Mouse (Mus musculus): ENCODE data around the gene Kcnh4. TPM values are rescaled to one million over a fixed set of nuclear protein-coding genes. Genes with fewer than 3 reads are reported as not detected.
A peak's percentile ranks its signal among the peaks of the same experiment; 100 is the strongest.

The Kcnh4 gene
- polyA plus RNA-seq, 1 experiment: 0.21 TPM

DNA sequence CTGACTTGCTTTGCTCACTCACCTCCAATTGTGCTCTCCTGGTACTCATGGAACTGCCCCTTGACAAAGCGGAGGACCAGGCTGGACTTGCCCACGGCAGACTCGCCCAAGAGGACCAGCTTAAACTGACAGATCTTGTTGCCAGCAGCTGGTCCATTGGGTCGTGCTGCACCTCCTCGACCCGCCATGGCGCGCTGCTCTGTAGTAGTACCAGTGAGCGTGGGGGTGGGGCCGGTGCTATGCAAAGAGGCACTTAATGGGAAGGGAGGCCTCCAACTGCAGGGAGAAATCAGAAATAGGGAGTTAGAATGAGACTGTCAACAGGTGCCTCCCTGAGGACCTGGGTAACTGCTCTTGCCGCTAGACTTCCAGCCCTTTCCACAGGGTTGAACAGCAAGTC lies 39.8 kb downstream of the Kcnh4 start:
- H3K36me3 ChIP-seq (ENCODE audit: control insufficient read depth, insufficient read depth, low read length, poor library complexity, severe bottlenecking): peaks cover 11% of the 10 kb centered on the region
- H3K27ac ChIP-seq (ENCODE audit: insufficient read depth, low read length): 0 out of 2 replicates have a peak overlapping the region, but pooled peaks have one; percentile 25

GRCm38 (mm10) chr11:100719312-100719711 lies 40.4 kb downstream of the Kcnh4 start:
- TF ChIP-seq POLR2A (IDR thresholded peaks at IDR 0.05; ENCODE audit: insufficient read depth, low read length) (no peak), CTCF (IDR thresholded peaks at IDR 0.05; ENCODE audit: low read depth, low read length) (no peak), EP300 (IDR thresholded peaks at IDR 0.05; ENCODE audit: insufficient read depth, low read depth, low read length) (no peak)
- H3K4me3 ChIP-seq (ENCODE audit: low read depth, low read length): no peak overlapping the region
- H3K9ac ChIP-seq (ENCODE audit: low read depth, poor library complexity, severe bottlenecking): no peak overlapping the region
- 0 out of 2 replicates have a peak overlapping the region, but pooled peaks have one; percentile 25 for H3K27ac ChIP-seq (ENCODE audit: insufficient read depth, low read length)
- no peaks in the 10 kb centered on the region for H3K27me3 ChIP-seq (ENCODE audit: control insufficient read depth, insufficient read depth, low read length, poor library complexity, severe bottlenecking)
- H3K4me1 ChIP-seq (ENCODE audit: control insufficient read depth, insufficient read depth, low read length): peaks cover 5% of the 10 kb centered on the region
- no peaks in the 10 kb centered on the region for H3K9me3 ChIP-seq (replicated peaks; ENCODE audit: control insufficient read depth, insufficient read depth, low read length, poor library complexity, severe bottlenecking)
- H3K36me3 ChIP-seq (ENCODE audit: control insufficient read depth, insufficient read depth, low read length, poor library complexity, severe bottlenecking): peaks cover 11% of the 10 kb centered on the region

More for the DNA sequence above, 39.8 kb downstream of the Kcnh4 start:
- peaks cover 5% of the 10 kb centered on the region for H3K4me1 ChIP-seq (ENCODE audit: control insufficient read depth, insufficient read depth, low read length)
- H3K27me3 ChIP-seq (ENCODE audit: control insufficient read depth, insufficient read depth, low read length, poor library complexity, severe bottlenecking): no peaks in the 10 kb centered on the region
- no peaks in the 10 kb centered on the region for H3K9me3 ChIP-seq (replicated peaks; ENCODE audit: control insufficient read depth, insufficient read depth, low read length, poor library complexity, severe bottlenecking)
- no peak overlapping the region for H3K9ac ChIP-seq (ENCODE audit: low read depth, poor library complexity, severe bottlenecking)
- peak overlapping the region; percentile 30; the same call in 1 of the 2 replicates for H3K4me3 ChIP-seq (ENCODE audit: low read depth, low read length)
- TF ChIP-seq CTCF (IDR thresholded peaks at IDR 0.05; ENCODE audit: low read depth, low read length) (no peak), POLR2A (IDR thresholded peaks at IDR 0.05; ENCODE audit: insufficient read depth, low read length) (no peak), EP300 (IDR thresholded peaks at IDR 0.05; ENCODE audit: insufficient read depth, low read depth, low read length) (no peak)

DNA sequence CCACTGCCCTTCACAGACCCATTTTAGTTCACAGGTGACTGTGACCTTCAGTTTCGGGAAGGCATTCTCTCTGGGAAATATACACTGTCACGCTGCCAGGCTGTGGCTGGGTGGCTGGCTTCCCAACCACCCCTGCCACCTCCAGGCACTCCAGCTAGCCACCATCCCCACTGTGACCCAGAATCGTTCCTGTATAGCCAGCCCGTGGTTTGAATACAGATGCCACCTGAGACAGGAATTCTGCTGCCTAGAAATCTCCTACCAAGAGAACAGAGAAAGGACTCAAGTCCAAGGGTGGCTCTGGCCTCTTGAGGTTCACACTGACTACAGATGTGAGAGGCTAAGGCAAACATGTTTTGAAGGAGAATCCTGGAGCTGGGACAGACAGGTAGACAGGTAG lies 40.9 kb downstream of the Kcnh4 start:
- Histone ChIP-seq H3K36me3 (ENCODE audit: control insufficient read depth, insufficient read depth, low read length, poor library complexity, severe bottlenecking) (peaks cover 11% of the 10 kb centered on the region), H3K27me3 (ENCODE audit: control insufficient read depth, insufficient read depth, low read length, poor library complexity, severe bottlenecking) (no peaks in the 10 kb centered on the region), H3K9ac (ENCODE audit: low read depth, poor library complexity, severe bottlenecking) (no peak overlapping the region), H3K27ac (ENCODE audit: insufficient read depth, low read length) (no peak overlapping the region), H3K9me3 (replicated peaks; ENCODE audit: control insufficient read depth, insufficient read depth, low read length, poor library complexity, severe bottlenecking) (no peaks in the 10 kb centered on the region), H3K4me3 (ENCODE audit: low read depth, low read length) (no peak overlapping the region), H3K4me1 (ENCODE audit: control insufficient read depth, insufficient read depth, low read length) (peaks cover 5% of the 10 kb centered on the region)
- TF ChIP-seq EP300 (IDR thresholded peaks at IDR 0.05; ENCODE audit: insufficient read depth, low read depth, low read length): no peak
- no peak for TF ChIP-seq POLR2A (IDR thresholded peaks at IDR 0.05; ENCODE audit: insufficient read depth, low read length)
- TF ChIP-seq CTCF (IDR thresholded peaks at IDR 0.05; ENCODE audit: low read depth, low read length): no peak

GRCm38 (mm10) chr11:100718462-100718861 lies 41.3 kb downstream of the Kcnh4 start:
- peaks cover 5% of the 10 kb centered on the region for H3K4me1 ChIP-seq (ENCODE audit: control insufficient read depth, insufficient read depth, low read length)
- no peaks in the 10 kb centered on the region for H3K27me3 ChIP-seq (ENCODE audit: control insufficient read depth, insufficient read depth, low read length, poor library complexity, severe bottlenecking)
- peaks cover 11% of the 10 kb centered on the region for H3K36me3 ChIP-seq (ENCODE audit: control insufficient read depth, insufficient read depth, low read length, poor library complexity, severe bottlenecking)
- H3K4me3 ChIP-seq (ENCODE audit: low read depth, low read length): no peak overlapping the region
- no peak overlapping the region for H3K27ac ChIP-seq (ENCODE audit: insufficient read depth, low read length)
- H3K9ac ChIP-seq (ENCODE audit: low read depth, poor library complexity, severe bottlenecking): no peak overlapping the region
- no peaks in the 10 kb centered on the region for H3K9me3 ChIP-seq (replicated peaks; ENCODE audit: control insufficient read depth, insufficient read depth, low read length, poor library complexity, severe bottlenecking)
- no peak for TF ChIP-seq CTCF (IDR thresholded peaks at IDR 0.05; ENCODE audit: low read depth, low read length)
- TF ChIP-seq EP300 (IDR thresholded peaks at IDR 0.05; ENCODE audit: insufficient read depth, low read depth, low read length): no peak
- no peak for TF ChIP-seq POLR2A (IDR thresholded peaks at IDR 0.05; ENCODE audit: insufficient read depth, low read length)

DNA sequence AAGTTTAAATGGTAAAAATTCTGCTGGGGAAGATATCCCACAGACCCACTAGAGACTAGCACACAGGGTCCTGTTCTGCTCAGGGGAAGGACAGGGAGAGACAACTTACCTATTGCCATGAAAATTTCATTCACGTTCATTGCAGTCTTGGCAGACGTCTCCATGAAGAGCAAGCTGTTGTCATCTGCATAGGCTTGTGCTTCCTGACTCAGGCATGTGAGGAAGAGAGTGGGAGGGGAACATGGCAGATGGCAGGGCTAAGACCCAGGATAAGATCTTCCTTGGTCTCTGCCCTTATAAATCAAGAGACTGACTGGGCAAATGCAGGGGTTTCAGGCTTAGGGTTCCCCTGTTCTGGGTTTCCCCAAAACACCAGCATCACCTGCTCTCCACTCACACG lies 43.1 kb downstream of the Kcnh4 start:
- TF ChIP-seq CTCF (IDR thresholded peaks at IDR 0.05; ENCODE audit: low read depth, low read length): no peak
- no peak overlapping the region for H3K9ac ChIP-seq (ENCODE audit: low read depth, poor library complexity, severe bottlenecking)
- H3K27ac ChIP-seq (ENCODE audit: insufficient read depth, low read length): no peak overlapping the region
- peaks cover 11% of the 10 kb centered on the region for H3K36me3 ChIP-seq (ENCODE audit: control insufficient read depth, insufficient read depth, low read length, poor library complexity, severe bottlenecking)
- peaks cover 5% of the 10 kb centered on the region for H3K4me1 ChIP-seq (ENCODE audit: control insufficient read depth, insufficient read depth, low read length)
- H3K4me3 ChIP-seq (ENCODE audit: low read depth, low read length): no peak overlapping the region
- no peaks in the 10 kb centered on the region for H3K9me3 ChIP-seq (replicated peaks; ENCODE audit: control insufficient read depth, insufficient read depth, low read length, poor library complexity, severe bottlenecking)
- no peaks in the 10 kb centered on the region for H3K27me3 ChIP-seq (ENCODE audit: control insufficient read depth, insufficient read depth, low read length, poor library complexity, severe bottlenecking)

- H3K9ac ChIP-seq (ENCODE audit: low read depth, poor library complexity, severe bottlenecking): no peak overlapping the region
- peak overlapping the region; percentile 95 for H3K27ac ChIP-seq (ENCODE audit: insufficient read depth, low read length)
- H3K4me3 ChIP-seq (ENCODE audit: low read depth, low read length): no peak overlapping the region
- peaks cover 19% of the 10 kb centered on the region for H3K36me3 ChIP-seq (ENCODE audit: control insufficient read depth, insufficient read depth, low read length, poor library complexity, severe bottlenecking)
- H3K4me1 ChIP-seq (ENCODE audit: control insufficient read depth, insufficient read depth, low read length): peaks cover 9% of the 10 kb centered on the region
- no peaks in the 10 kb centered on the region for H3K27me3 ChIP-seq (ENCODE audit: control insufficient read depth, insufficient read depth, low read length, poor library complexity, severe bottlenecking)
- no peaks in the 10 kb centered on the region for H3K9me3 ChIP-seq (replicated peaks; ENCODE audit: control insufficient read depth, insufficient read depth, low read length, poor library complexity, severe bottlenecking)
- TF ChIP-seq EP300 (IDR thresholded peaks at IDR 0.05; ENCODE audit: insufficient read depth, low read depth, low read length) (no peak), CTCF (IDR thresholded peaks at IDR 0.05; ENCODE audit: low read depth, low read length) (no peak), POLR2A (IDR thresholded peaks at IDR 0.05; ENCODE audit: insufficient read depth, low read length) (no peak)
Measured at GRCm38 (mm10) chr11:100714948-100715347, 44.8 kb downstream of the Kcnh4 start.

Measured in ES-Bruce4 (cell line).